Mouse (Mus musculus) myocyte (in vitro differentiated cells): ENCODE results near the gene Nme6. TPM values are rescaled to one million over a fixed set of nuclear protein-coding genes. Genes with fewer than 3 reads are reported as not detected.
"Not testable (repeated sequence)": the region's sequence is repeated elsewhere in the genome, so short reads cannot be mapped to it uniquely, and the experiment has no call there.

Experiments used
- H3K27me3 ChIP-seq: one replicate; pipeline ENCODE4 v1.6.1; 2011; ENCODE audit not compliant: control insufficient read depth, insufficient read depth, insufficient read length
- H3K36me3 ChIP-seq: one replicate; pipeline ENCODE4 v1.6.1; 2011; ENCODE audit not compliant: control insufficient read depth, insufficient read depth
- H3K4me2 ChIP-seq: one replicate; pipeline ENCODE4 v1.6.1; 2011; ENCODE audit warnings: low read depth, control low read depth
- H3K4me3 ChIP-seq: one replicate; pipeline ENCODE4 v1.5.1; 2011; ENCODE audit warnings: mild to moderate bottlenecking, control low read depth, moderate library complexity
- H3K79me2 ChIP-seq: one replicate; pipeline ENCODE4 v1.6.1; 2011; ENCODE audit not compliant: control insufficient read depth, insufficient read depth
- H3ac ChIP-seq: one replicate; pipeline ENCODE4 v1.6.1; 2011; ENCODE audit not compliant: control insufficient read depth, insufficient read length
- CEBPB ChIP-seq: IDR thresholded peaks from 2 replicates; pipeline ENCODE4 v1.6.1; 2011; ENCODE audit warnings: mild to moderate bottlenecking, moderate library complexity; ENCODE audit not compliant: poor library complexity, insufficient read depth, severe bottlenecking
- E2F4 ChIP-seq: IDR thresholded peaks from one replicate; pipeline ENCODE4 v1.6.1; 2011; ENCODE audit warnings: mild to moderate bottlenecking, control low read depth, moderate library complexity; ENCODE audit not compliant: insufficient read depth
- MAX ChIP-seq: IDR thresholded peaks from one replicate; pipeline ENCODE4 v1.6.1; 2011; ENCODE audit warnings: low read depth, mild to moderate bottlenecking, control low read depth
- MYOD1 ChIP-seq, 3 experiments: IDR thresholded peaks; one replicate each; pipeline ENCODE4 v1.6.1; 2011; ENCODE audit warnings: control low read depth in 2 of 3, low read depth in 2 of 3, mild to moderate bottlenecking in 2 of 3, moderate library complexity in 1 of 3; ENCODE audit not compliant: insufficient read length in 2 of 3, control insufficient read depth in 1 of 3
- MYOG ChIP-seq, 3 experiments: IDR thresholded peaks; one replicate each; pipeline ENCODE4 v1.6.1; 2011; ENCODE audit warnings: control low read depth in 2 of 3, low read depth in 2 of 3, mild to moderate bottlenecking in 2 of 3; ENCODE audit not compliant: insufficient read length in 2 of 3, control insufficient read depth in 1 of 3, insufficient read depth in 1 of 3
- POLR2A ChIP-seq: IDR thresholded peaks from one replicate; pipeline ENCODE4 v1.6.1; 2011; ENCODE audit warnings: low read depth, mild to moderate bottlenecking, control low read depth, moderate library complexity; ENCODE audit not compliant: insufficient read length
- POLR2AphosphoS2 ChIP-seq: IDR thresholded peaks from one replicate; pipeline ENCODE4 v1.6.1; 2011; ENCODE audit warnings: low read depth, control low read depth; ENCODE audit not compliant: insufficient read length
- REST ChIP-seq: IDR thresholded peaks from one replicate; pipeline ENCODE4 v1.6.1; 2011; ENCODE audit warnings: mild to moderate bottlenecking, control low read depth, moderate library complexity; ENCODE audit not compliant: insufficient read depth, insufficient read length
- SRF ChIP-seq: IDR thresholded peaks from one replicate; pipeline ENCODE4 v1.6.1; 2011; ENCODE audit warnings: low read depth; ENCODE audit not compliant: control insufficient read depth, insufficient read length
- TCF12 ChIP-seq: IDR thresholded peaks from one replicate; pipeline ENCODE4 v1.6.1; 2011; ENCODE audit warnings: mild to moderate bottlenecking, control low read depth; ENCODE audit not compliant: poor library complexity, insufficient read depth, severe bottlenecking
- TCF3 ChIP-seq: IDR thresholded peaks from one replicate; pipeline ENCODE4 v1.6.1; 2011; ENCODE audit warnings: low read depth, control low read depth; ENCODE audit not compliant: insufficient read length
- USF1 ChIP-seq: IDR thresholded peaks from one replicate; pipeline ENCODE4 v1.6.1; 2011; ENCODE audit warnings: low read depth, mild to moderate bottlenecking, control low read depth, moderate library complexity
- polyA plus RNA-seq: library from polyadenylated mRNA; unstranded; fragments of >200 nt; fragmentation: generic; extraction: Trizol; gene quantifications from one replicate; pipeline ENCODE4 v1.2.1, GENCODE M21; 2012; ENCODE audit warnings: missing spikeins

The Nme6 gene
- 32.2 TPM for polyA plus RNA-seq

DNA sequence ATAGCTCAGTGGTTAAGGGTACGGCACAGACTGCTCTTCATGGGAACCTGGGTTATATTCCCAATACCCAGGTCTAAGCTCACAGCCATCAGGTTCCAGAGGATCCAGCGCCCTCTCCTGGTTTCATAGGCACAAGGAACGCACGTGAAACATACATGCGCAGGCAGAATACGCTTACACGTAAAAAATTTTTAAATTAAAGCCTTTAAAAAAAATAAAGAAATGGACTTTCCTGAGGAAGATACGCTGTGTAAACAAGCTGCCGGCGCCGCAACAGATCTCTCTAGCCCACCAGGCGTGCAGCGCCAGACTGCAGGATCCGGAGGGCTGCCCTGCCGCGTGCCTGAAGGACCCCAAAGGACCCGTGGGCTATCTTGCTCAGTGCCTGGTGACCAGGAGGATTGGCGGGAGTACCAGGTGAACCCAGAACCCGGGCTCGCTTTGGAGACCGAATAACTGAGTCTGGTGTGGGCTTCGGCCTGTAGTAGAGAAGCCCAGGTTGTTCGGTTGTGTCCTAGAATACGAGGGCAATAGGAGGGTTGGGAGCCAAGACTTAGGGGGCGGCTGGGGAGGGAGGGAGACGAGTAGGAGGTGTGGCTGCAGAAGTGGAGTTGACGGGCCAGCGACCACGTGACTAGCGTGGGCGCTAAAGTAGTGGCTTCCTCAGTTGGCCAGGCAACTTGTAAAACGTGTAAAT lies at the start of gene Nme6:
Nme6 (plus strand) TSS at position 359 of the 697 bp plus-strand sequence.
- H3K79me2 ChIP-seq, result no peaks in the 10 kb centered on the region

DNA sequence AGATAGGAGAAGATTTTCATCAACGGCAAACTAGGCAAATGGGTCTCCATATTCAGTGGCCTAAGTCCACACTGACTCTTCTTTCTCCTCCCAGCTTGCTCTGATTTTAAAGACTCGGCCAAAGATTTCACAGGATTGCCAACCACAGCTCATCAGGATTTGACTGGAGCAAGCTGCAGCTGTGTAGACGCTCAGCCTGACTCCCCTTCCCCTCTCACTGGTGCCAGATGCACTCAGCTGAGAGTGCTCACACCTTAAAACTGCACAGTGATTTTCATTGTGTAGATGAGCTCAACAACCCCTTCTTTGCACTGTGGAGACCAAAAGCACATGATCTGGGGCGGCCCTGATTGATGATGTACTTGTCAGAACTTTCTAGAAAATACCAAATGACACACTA lies 42.0 kb upstream of the Nme6 start, which contains the start of gene Fbxw27:
Fbxw27 (minus strand) TSS at position 101 of the 400 bp plus-strand sequence.
- H3K79me2 ChIP-seq, H3K4me2 ChIP-seq, H3K36me3 ChIP-seq, H3ac ChIP-seq, H3K27me3 ChIP-seq, H3K4me3 ChIP-seq: not testable (repeated sequence)

More for the DNA sequence above, at the start of gene Nme6:
- Histone ChIP-seq H3K4me3 (peak within 1 kb of the TSS; percentile 72), H3K27me3 (no peaks in the 10 kb centered on the region), H3K4me2 (peak within 1 kb of the TSS; percentile 97), H3ac (peak within 1 kb of the TSS; percentile 26), H3K36me3 (no peaks in the 10 kb centered on the region)
- TF ChIP-seq CEBPB (no peak), MYOG (IDR thresholded peaks at IDR 0.05; ENCODE audit: control insufficient read depth in 1 of 3, insufficient read depth in 1 of 3, insufficient read length in 2 of 3, low read depth in 2 of 3) (peak in 1 of 3 experiments; percentile 6), E2F4 (peak; percentile 23), MYOD1 (IDR thresholded peaks at IDR 0.05; ENCODE audit: control insufficient read depth in 1 of 3, insufficient read length in 2 of 3, low read depth in 2 of 3) (no peak), TCF3 (no peak), SRF (no peak), USF1 (peak; percentile 86), POLR2A (peak; percentile 65), TCF12 (no peak), POLR2AphosphoS2 (peak; percentile 44), REST (no peak), MAX (peak; percentile 97)

DNA sequence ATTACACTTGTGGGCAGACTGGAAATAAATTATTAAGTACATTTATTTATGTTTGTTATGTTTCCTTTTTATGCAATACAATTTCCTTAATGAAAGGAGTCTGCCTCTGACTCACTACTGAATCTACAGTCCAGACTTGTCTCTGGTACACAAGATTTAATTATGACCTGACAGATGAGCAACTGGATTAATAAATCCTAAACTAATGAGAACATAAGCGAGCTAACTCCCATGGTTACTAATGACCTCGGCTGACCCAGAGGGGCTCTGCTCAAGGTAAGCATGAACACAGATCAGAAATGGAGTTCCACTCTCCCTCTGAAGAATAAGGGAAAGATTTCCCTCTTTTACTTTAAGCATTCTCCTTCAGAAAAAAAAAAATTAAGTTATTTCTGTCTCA lies 37.3 kb upstream of the Nme6 start:
- no peak overlapping the region for H3K4me3 ChIP-seq
- TF ChIP-seq SRF (no peak), TCF12 (no peak), USF1 (no peak), POLR2A (no peak), TCF3 (no peak), MYOG (IDR thresholded peaks at IDR 0.05; ENCODE audit: control insufficient read depth in 1 of 3, insufficient read depth in 1 of 3, insufficient read length in 2 of 3, low read depth in 2 of 3) (no peak), POLR2AphosphoS2 (no peak), CEBPB (no peak)
- H3K79me2 ChIP-seq, result no peaks in the 10 kb centered on the region
- H3ac ChIP-seq, result no peak overlapping the region
- no peaks in the 10 kb centered on the region for H3K27me3 ChIP-seq
- no peaks in the 10 kb centered on the region for H3K36me3 ChIP-seq
- H3K4me2 ChIP-seq, result no peak overlapping the region

DNA sequence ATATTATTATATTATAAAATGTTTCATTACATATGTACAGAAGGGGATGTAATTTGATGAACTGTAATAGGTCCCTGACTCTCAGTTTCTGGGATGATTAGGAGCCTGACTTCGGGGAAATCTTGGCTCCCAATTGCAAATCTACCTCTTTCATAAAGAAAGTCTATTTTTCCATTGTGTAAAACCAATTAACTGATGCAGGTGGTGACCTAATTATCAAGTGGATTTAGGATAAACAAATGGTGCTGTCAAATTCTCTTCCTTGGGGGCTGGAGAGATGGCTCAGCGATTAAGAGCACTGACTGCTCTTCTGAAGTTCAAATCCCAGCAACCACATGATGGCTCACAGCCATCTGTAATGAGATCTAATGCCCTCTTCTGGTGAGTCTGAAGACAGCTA lies 36.7 kb upstream of the Nme6 start:
- Histone ChIP-seq H3K4me2 (no peak overlapping the region), H3ac (no peak overlapping the region), H3K79me2 (no peaks in the 10 kb centered on the region), H3K4me3 (no peak overlapping the region), H3K36me3 (no peaks in the 10 kb centered on the region), H3K27me3 (no peaks in the 10 kb centered on the region)
- TF ChIP-seq POLR2A (no peak), REST (no peak), MYOD1 (IDR thresholded peaks at IDR 0.05; ENCODE audit: control insufficient read depth in 1 of 3, insufficient read length in 2 of 3, low read depth in 2 of 3) (no peak), USF1 (no peak), TCF3 (no peak), CEBPB (no peak), SRF (no peak), MYOG (IDR thresholded peaks at IDR 0.05; ENCODE audit: control insufficient read depth in 1 of 3, insufficient read depth in 1 of 3, insufficient read length in 2 of 3, low read depth in 2 of 3) (no peak), POLR2AphosphoS2 (no peak), MAX (no peak), E2F4 (no peak), TCF12 (no peak)

DNA sequence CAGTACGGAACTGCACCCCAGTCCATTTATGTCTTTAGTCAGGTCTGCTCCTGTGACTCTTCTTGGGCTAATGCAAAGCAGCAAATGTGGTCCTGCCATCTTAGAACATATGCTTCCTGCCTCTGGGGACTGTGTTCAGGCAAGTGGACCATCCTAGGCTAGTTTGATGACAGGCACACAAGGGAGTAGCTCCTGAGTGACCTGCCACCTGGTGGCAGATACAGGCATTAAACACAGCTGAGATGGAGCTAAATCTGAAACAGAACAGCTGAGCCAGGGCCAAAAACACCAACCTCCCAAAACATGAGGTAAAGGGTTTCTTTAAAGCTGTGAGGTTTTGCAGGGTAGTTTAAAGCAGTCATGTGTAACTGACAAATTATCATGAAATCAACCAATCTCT lies 34.5 kb upstream of the Nme6 start:
- no peaks in the 10 kb centered on the region for H3K79me2 ChIP-seq
- H3K4me3 ChIP-seq, result no peak overlapping the region
- H3K4me2 ChIP-seq, result no peak overlapping the region
- no peaks in the 10 kb centered on the region for H3K27me3 ChIP-seq
- H3ac ChIP-seq, result no peak overlapping the region
- no peaks in the 10 kb centered on the region for H3K36me3 ChIP-seq
- no peak for TF ChIP-seq POLR2A
- no peak for TF ChIP-seq E2F4
- TF ChIP-seq REST, result no peak
- TF ChIP-seq POLR2AphosphoS2, result no peak
- TF ChIP-seq TCF3, result no peak
- no peak for TF ChIP-seq MYOG (IDR thresholded peaks at IDR 0.05; ENCODE audit: control insufficient read depth in 1 of 3, insufficient read depth in 1 of 3, insufficient read length in 2 of 3, low read depth in 2 of 3)
- no peak for TF ChIP-seq USF1
- TF ChIP-seq MYOD1 (IDR thresholded peaks at IDR 0.05; ENCODE audit: control insufficient read depth in 1 of 3, insufficient read length in 2 of 3, low read depth in 2 of 3), result no peak
- TF ChIP-seq CEBPB, result no peak
- no peak for TF ChIP-seq SRF
- no peak for TF ChIP-seq MAX
- TF ChIP-seq TCF12, result no peak

DNA sequence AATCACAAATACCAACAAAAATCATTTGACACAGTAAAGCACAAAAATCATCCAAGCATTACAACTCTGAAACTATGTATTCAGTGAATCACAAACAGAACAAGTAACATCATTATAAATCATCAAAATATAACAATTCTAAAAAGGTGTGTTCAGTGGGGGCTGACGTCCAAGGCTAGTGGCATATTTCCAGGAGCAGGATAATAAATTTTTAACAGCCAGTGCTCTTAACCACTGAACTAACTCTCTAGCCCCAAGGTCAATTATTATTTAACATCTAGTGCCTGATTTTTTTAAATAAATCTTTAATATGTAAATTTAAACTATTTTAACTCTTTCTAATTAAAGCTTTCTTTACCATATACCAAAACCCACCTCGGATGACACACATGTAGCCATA lies 27.0 kb upstream of the Nme6 start:
- H3K36me3 ChIP-seq, H3K79me2 ChIP-seq, H3ac ChIP-seq, H3K27me3 ChIP-seq, H3K4me2 ChIP-seq, H3K4me3 ChIP-seq: not testable (repeated sequence)
